7 mouse cellular contexts compared by ENCODE assay signal in genomic region chr13:112927287-112928001, GRCm38 (mm10). TPM values are rescaled to one million over a fixed set of nuclear protein-coding genes. Genes with fewer than 3 reads are reported as not detected.
DNase-seq lines count a peak whose midpoint lies in the region; ATAC-seq lines count a peak whose summit lies in the region.

TSS of gene Mtrex (minus strand) at chr13:112927398.
TSS of gene Dhx29 (plus strand) at chr13:112927454.

- peaks cover 7% of the 10 kb centered on the region; the same call in 1 of the 2 replicates for H3K36me3 ChIP-seq in intestine, embryonic 15.5 days
- H3K36me3 ChIP-seq in midbrain, embryonic 10.5 days = peaks cover 40% of the 10 kb centered on the region

- DNase-seq in adrenal gland, adult 2 months = peak; percentile 99
- peak; percentile 95 for DNase-seq in embryo, embryonic 11.5 days (ENCODE audit: low read depth, low spot score)
- DNase-seq in gastrocnemius, postnatal 36 days = peak; percentile 99
- DNase-seq in left cerebral cortex, postnatal 25 days (ENCODE audit: low spot score in 2 of 2) = peak; percentile 99
- DNase-seq in midbrain, embryonic 10.5 days (ENCODE audit: low spot score) = peak; percentile 99
- DNase-seq in right cerebral cortex, postnatal 4 days = peak; percentile 97

- peak within 1 kb of the TSS; percentile 88 for H3K4me3 ChIP-seq in intestine, embryonic 15.5 days (replicated peaks)
- H3K4me3 ChIP-seq in midbrain, embryonic 10.5 days = peak within 1 kb of the TSS; percentile 86

- peak within 1 kb of the TSS; percentile 80 for H3K4me2 ChIP-seq in intestine, embryonic 15.5 days (replicated peaks)

- intact Hi-C loops in gastrocnemius, postnatal 36 days (cut with DNase I) = loop anchor here (2.0 kb wide), 1 partner anchor 59 kb away; the partner anchor contains the start of gene Ccno
- intact Hi-C loops in left cerebral cortex, postnatal 25 days (cut with DNase I) = loop anchor here (5.0 kb wide), 2 partner anchors 60 to 110 kb away; partner anchors contain the start of genes Ccno and Cdc20b

- under 1% methylated on average over 57 of the region's 57 CpGs for WGBS in intestine, embryonic 15.5 days
- under 1% methylated on average over 57 of the region's 57 CpGs for WGBS in midbrain, embryonic 10.5 days

- no peaks in the 10 kb centered on the region for H3K27me3 ChIP-seq in intestine, embryonic 15.5 days (replicated peaks)
- H3K27me3 ChIP-seq in midbrain, embryonic 10.5 days (ENCODE audit: low read depth, poor library complexity, severe bottlenecking) = no peaks in the 10 kb centered on the region

- peak within 1 kb of the TSS; percentile 85 for H3K9ac ChIP-seq in intestine, embryonic 15.5 days

- H3K9me3 ChIP-seq in intestine, embryonic 15.5 days = no peaks in the 10 kb centered on the region
- H3K9me3 ChIP-seq in midbrain, embryonic 10.5 days (replicated peaks) = no peaks in the 10 kb centered on the region

- peaks cover 12% of the 10 kb centered on the region for H3K4me1 ChIP-seq in intestine, embryonic 15.5 days (replicated peaks)
- peaks cover 24% of the 10 kb centered on the region for H3K4me1 ChIP-seq in midbrain, embryonic 10.5 days

- peak within 1 kb of the TSS; percentile 87 for H3K27ac ChIP-seq in intestine, embryonic 15.5 days
- H3K27ac ChIP-seq in midbrain, embryonic 10.5 days (replicated peaks) = peak within 1 kb of the TSS; percentile 91

- ATAC-seq in intestine, embryonic 15.5 days = peak; percentile 99

RNA-seq across cellular contexts. Expression of gene Mtrex, which starts in this region (rescaled TPM):
- total RNA-seq in adrenal gland, adult 2 months (2021) = 10 to 100 TPM; 41.2 to 46.2 TPM
- polyA plus RNA-seq in adrenal gland, adult 2 months (2012; rRNA removed) = 1.3 and 1.4 TPM in 2 replicates
- 10 to 100 TPM; 22.6 to 27.3 TPM for total RNA-seq in gastrocnemius, postnatal 36 days (2021)
- 54.2 and 60.4 TPM in 2 replicates for polyA plus RNA-seq in intestine, embryonic 15.5 days (2015; fragmentation: Nextera tagmentation; extraction: Ambion mirVana)
- total RNA-seq in left cerebral cortex, postnatal 25 days (2021) = 10 to 100 TPM; 42.0 to 44.8 TPM
- 94.7 and 98.2 TPM in 2 replicates for polyA plus RNA-seq in midbrain, embryonic 10.5 days (2016; fragmentation: Nextera tagmentation; extraction: Ambion mirVana)

RNA-seq across cellular contexts. Expression of gene Dhx29, which starts in this region (rescaled TPM):
- total RNA-seq in adrenal gland, adult 2 months (2021) = 10 to 100 TPM; 17.7 to 19.4 TPM
- polyA plus RNA-seq in adrenal gland, adult 2 months (2012; rRNA removed) = 1.1 and 1.4 TPM in 2 replicates
- total RNA-seq in gastrocnemius, postnatal 36 days (2021) = 10 to 100 TPM; 11.4 to 12.9 TPM
- 18.0 and 21.5 TPM in 2 replicates for polyA plus RNA-seq in intestine, embryonic 15.5 days (2015; fragmentation: Nextera tagmentation; extraction: Ambion mirVana)
- 10 to 100 TPM; 20.1 to 21.7 TPM for total RNA-seq in left cerebral cortex, postnatal 25 days (2021)
- 32.5 and 34.1 TPM in 2 replicates for polyA plus RNA-seq in midbrain, embryonic 10.5 days (2016; fragmentation: Nextera tagmentation; extraction: Ambion mirVana)

Comparison
In these comparisons a context has a peak if more than half of its experiments do, and no peak if none do; other contexts are left out.
1. Peak in every context shown above with its lines: DNase-seq, ATAC-seq, H3K4me3 ChIP-seq and H3K27ac ChIP-seq.
2. RNA of gene Mtrex (polyA plus RNA-seq): 94.7 to 98.2 TPM in midbrain, embryonic 10.5 days and 54.2 to 60.4 TPM in intestine, embryonic 15.5 days; 1.3 to 1.4 TPM in adrenal gland, adult 2 months; every median in the first group is over 10 times any median in the second.